Mouse (Mus musculus) left cerebral cortex, adult 8-10 months (tissue): ENCODE measurements around the gene Plau. TPM values are rescaled to one million over a fixed set of nuclear protein-coding genes. Genes with fewer than 3 reads are reported as not detected.

Source experiments
- DNase-seq, 2 experiments: peaks; one replicate each; pipeline ENCODE4 v3.0.0; 2022; ENCODE audit warnings: low spot score in 2 of 2
- total RNA-seq, 4 experiments: library from RNA; stranded (reverse); gene quantifications; 2 replicates each; pipeline ENCODE4 v1.2.4; 2022

The Plau gene
- total RNA-seq, 4 experiments from 2014 or later = 6.6 to 19.8 (median 10.3) TPM

DNA sequence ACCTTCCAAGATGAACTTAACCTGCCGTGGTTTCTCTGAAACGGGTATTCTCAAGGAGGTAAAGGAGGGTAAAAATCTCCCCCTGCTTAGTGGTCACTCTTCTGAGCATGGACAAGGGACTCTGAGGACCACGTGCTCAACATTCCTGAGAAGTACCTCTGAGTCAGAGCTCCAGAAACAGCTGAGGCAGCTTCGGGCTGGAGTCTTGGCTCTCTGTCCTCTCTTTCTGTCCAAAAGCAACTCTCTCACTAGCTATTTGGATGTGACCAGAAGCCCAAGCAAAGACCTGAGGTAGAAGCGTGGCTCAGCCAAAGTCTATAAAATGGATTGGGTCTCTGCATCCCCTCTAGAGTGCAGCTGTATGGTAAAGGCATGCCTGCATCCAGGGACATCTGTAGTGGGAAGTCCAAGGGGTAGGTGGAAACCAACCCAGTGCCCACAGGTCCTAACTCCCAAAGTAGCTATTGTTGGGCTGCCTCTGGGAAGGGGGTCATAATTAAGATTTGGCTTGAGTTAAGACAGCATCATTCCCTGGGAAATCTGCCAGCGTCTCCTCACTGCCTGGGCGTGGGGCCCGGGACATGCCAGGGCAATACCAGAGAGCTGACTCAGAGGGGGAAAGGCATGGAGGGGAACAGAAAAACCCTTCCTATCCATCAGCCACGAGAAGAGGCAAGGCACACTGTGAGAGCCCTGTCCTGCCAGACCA, 31.3 kb upstream of the Plau start:
- DNase-seq = peak in 1 of 2 experiments; percentile 68

DNA sequence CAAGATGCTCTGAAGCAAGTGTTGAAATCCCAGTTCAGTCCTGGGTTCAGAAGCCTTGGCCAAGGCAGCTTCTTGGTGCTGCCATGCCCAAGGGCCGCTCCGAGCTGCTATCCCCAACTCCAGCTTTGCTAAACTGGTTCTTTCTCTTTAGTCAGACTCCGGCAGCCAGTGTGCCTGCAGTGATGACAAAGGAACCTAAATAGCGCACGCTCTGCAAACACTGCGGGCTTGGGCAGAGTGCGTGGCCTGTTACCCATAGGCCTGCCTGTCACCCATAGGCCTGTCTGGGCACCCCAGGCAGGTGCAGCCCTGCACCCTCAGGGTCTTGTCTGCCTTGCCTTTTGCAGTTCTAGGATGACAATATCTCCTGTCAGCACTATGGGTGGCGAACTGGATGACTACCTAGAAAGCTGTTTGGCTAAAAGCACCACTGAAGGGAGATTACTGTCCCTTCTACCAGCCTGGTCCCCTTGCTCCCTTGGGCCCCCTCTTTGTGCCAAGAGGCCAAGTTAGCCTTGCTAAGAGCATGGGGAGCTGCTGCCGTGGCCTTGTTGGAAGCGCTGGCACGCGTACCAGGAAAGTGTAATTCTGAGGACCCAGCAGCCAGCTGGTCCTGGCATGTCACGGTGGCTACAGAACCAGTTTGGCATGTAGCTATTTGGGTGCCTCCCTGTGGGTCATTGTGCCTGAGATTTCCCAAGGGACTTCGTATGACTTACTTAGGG, 30.2 kb upstream of the Plau start:
- DNase-seq = no peak

- no peak for DNase-seq
Measured at GRCm38 (mm10) chr14:20809349-20809748, 27.1 kb upstream of the Plau start.

GRCm38 (mm10) chr14:20809820-20810219, 26.6 kb upstream of the Plau start:
- DNase-seq = no peak

DNA sequence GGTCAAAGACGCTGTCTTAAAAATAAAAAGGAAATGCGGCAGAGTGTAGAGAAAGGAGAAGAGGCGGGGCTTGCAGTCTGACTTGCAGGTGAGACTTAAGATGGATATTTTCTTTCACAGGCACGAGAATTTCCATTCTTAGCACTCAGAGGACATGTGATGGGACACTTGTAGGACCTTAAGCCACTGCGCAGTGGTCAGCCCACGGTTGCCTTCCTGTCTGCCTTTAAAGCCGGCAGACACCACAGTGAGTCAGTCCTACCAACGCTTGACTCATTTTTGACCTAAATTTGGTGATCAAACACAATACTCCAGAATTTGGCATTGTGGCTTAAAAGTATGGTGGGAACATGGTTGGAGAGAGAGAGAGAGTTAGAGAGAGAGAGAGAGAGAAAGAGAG, 25.2 kb upstream of the Plau start:
- no peak for DNase-seq

DNA sequence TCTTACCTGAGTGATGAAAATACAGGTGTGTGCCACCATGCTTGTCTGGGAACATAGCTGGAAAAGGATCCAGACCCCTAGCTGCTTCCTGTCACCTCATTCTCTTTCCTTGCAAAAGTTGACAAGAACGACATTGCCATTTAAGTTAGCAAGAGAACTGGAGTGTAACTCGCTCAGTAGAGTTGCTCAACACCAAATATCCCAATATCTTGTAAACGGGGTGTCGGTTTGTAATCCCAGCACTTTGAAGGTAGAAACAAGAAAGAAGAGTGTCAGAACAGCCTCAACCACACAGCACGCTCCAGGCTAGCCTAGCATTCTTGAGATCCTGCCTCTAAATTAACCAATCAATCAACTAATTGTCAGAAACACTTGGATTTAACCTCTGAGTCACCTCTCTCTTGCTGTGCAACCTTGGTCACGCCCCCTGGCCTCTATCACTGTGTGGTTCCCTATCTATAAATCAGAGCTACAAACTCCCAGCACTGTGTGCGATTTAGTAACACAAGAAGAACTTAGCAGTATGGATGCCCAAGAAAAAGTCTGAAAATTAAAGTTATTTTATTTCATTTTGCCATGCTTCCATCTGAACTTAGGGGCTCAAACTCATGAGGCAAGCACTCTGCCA, 24.6 kb upstream of the Plau start:
- DNase-seq = no peak

- DNase-seq = no peak
Measured at GRCm38 (mm10) chr14:20815448-20815847, 21.0 kb upstream of the Plau start.

- no peak for DNase-seq
Measured at GRCm38 (mm10) chr14:20824517-20824916, 11.9 kb upstream of the Plau start.

DNA sequence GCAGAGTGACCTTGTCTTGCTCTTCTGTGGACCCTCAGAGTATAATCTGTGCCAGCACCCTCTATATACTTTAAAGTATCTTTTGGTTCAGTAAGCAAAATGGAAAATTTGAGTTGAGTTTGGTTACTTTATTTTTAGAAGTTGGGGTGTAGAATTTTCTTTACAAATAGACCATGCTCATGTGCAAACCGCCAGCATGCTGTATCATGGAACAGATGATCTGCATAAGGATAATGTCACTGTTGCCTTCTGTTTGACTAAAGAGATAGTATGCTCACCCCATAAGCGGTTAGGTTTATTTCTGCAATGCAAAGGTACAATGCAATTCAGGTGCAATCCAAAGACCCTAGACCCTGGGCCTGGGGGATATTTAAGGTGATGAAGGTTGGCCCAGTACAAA, 10.9 kb upstream of the Plau start:
- DNase-seq = no peak

DNA sequence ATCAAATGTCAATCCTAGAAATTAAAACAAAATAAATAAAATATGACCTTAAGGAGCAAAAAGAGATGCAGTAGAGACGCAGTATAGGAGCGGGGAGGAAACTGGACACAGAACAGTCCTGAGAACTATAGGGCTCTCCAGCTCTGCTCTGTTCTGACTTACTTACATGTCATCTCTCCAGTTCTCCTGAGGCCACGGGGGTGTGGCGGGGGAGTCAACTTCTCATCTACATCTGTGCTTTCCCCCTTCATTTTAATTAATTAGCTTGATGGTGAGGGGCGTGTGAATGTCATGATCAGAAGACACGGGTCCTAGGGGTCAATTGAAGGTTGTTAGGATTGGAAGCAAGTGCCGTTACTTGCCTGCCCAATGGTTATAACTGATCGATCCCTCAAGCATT, 9.4 kb upstream of the Plau start:
- no peak for DNase-seq

GRCm38 (mm10) chr14:20827491-20827890, 9.0 kb upstream of the Plau start:
- no peak for DNase-seq

GRCm38 (mm10) chr14:20828524-20828923, 7.9 kb upstream of the Plau start:
- DNase-seq = no peak

GRCm38 (mm10) chr14:20829523-20830366, 6.7 kb upstream of the Plau start:
- DNase-seq = no peak

DNA sequence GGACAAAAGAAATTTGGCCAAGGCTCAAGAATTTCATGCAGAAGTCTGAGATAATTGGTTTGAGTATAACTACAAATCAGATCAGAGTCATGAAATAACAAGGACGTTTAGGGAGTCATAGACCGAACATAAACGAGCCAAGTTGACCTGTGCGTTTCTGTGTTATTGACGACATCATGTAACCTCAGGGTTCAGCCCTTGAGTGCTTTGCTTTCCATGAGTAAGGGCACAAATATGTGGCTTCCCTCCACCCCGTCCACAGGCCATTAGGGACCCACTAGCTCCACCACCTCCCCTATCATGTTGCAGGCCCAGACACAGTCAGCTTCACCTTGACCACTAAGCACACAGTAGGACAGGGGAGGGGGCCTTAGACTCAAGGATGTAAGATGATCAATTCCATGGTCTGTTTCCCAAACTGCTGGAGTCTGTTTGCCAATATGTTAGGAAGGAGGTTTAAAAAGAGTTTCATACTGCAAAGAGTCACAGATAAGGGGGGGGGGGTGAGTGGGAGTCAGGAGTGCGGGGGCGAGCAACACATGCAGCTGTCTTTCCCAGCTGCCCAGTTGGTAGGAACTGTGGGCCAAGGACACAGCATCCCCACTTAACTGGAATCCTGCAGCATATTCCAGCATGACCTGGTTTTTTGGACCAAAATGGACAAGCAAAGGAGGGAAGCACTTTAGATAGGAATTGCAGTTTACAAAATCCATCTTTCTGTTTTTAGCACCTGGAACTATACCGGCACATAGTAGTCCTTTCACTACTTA, 5.1 kb upstream of the Plau start:
- DNase-seq = no peak

DNA sequence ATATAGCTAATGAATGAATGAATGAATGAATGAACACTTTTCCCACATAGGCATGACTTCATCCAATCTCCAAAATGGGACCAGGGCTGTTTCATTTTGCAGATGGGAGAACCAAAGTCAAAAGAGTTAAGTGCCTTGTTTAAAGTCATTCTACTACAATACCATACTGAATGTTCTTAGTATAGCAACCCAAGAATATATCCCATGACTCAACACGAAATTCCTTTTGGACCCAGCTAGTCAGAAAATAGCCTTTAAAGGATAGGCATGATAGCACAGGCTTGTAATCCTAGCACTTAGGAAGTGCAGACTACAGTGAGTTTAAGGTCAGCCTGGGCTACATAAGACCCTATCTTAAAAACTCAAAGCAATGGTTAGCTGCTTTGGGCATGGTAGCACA, 4.5 kb upstream of the Plau start:
- no peak for DNase-seq

GRCm38 (mm10) chr14:20833525-20833924, 2.9 kb upstream of the Plau start:
- no peak for DNase-seq

GRCm38 (mm10) chr14:20834136-20834535, 2.3 kb upstream of the Plau start:
- no peak for DNase-seq

DNA sequence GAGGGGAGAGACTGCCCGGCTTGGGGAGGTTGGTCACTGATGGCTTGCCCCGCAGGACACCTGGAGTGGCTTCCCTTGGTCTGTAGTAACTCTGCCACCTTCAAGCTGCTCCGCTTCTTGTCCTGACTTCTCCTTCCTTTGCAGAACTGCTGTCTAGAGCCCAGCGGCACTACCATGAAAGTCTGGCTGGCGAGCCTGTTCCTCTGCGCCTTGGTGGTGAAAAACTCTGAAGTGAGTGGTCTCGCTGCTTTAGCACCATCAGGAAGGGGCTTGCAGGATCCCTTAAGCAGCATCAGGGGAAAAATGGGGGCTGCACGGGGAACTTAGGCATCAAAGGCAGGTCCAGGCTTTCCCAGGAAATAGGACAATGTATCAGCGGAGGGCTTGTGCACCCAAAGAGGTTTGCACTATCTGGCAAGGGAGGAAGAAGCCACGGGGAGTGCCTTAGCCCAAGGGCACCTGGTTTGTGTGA, 481 bp downstream of the Plau start:
- DNase-seq = no peak

DNA sequence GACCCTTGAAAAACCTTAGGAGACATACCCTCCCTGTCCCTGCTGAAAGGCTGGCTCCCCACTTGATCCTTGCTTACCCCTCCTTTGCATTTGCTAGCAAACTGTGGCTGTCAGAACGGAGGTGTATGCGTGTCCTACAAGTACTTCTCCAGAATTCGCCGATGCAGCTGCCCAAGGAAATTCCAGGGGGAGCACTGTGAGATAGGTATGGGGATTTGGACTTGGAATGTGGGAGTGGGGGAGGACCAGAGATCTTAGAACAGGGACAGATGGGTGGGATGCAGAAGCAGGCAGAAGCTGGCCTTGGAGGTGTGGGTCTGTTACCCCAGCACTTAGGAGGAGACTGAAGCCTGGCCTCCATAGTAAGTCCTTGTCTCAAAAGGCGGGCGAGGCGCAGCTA, 1.2 kb downstream of the Plau start:
- DNase-seq = no peak

DNA sequence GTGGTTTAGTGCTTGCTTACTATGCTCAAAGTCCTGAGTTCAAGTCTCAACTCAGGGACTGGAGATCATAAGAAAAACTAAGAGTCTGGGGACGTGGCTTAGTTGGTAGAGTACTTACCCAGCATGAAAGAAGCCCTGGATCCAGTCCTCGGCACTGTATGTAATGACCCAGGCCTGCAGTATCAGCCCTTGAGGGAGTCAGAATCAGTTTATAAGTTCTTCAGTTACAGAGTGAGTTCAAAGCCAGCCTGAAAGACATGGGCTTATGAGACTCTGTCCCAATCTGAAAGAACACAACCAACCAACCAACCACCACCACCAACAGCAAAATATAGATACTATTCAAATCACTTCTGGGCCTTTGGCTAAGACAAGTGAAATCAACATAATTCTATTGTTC, 5.1 kb downstream of the Plau start:
- DNase-seq = no peak

- DNase-seq = no peak
Measured at GRCm38 (mm10) chr14:20842629-20843028, 6.2 kb downstream of the Plau start.
